Mouse (Mus musculus) adipose tissue, adult 10 weeks (tissue): Measurements from ENCODE around the gene Pde6h. TPM values are rescaled to one million over a fixed set of nuclear protein-coding genes. Genes with fewer than 3 reads are reported as not detected.

Experiments
- polyA plus RNA-seq: library from polyadenylated mRNA; stranded (reverse); fragments of 350-450 nt; fragmentation: Illumina TruSeq; extraction: RNeasy Lipid Tissue Mini Kit (QIAGEN cat#74804); gene quantifications from one replicate; pipeline ENCODE4 v1.2.3, GENCODE M21; 2014; ENCODE audit warnings: low read depth, low replicate concordance

Gene Pde6h
- polyA plus RNA-seq = not detected

DNA sequence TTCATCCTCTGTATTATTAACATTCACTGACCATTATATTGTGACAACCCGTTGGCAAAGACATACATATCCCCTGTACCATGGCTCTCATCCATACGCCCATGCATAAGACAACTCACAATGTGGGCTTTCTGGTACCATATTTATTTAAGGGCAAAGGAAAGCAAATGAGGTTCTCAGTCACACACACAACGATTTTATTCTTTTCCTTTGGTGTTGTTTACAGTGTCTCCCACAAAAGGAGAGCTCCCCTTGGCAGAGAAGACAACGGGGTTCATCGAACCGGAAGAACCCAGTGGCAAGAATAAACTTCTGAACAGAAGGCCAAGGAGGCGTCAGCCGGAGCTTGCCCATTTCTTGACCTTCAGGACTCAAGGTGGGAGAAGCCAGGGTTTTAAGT is at the start of gene Pde6h:
Gene Pde6h (plus strand): TSS at position 301 of the 400 bp plus-strand sequence.

DNA sequence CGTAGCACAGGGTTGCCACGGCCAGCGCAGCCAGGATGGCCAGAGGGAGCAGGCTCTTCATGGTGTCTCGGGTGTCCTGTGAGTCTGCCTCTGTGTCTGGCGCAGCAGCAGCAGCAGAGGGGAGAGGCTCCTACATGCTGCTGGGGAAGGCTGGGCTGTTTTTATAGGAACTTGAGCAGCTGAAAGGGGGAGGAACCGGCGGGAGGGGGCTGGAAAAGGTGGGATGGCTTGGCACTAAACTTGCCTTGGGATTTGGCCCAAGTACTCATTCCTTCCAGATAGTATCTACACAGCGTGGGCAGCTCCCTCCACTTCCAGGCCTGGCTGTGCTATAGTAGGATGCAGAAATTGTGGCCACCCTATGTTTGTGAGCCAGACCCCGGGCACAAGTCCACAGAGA is 48.0 kb upstream of the Pde6h start, which contains the start of gene Mgp:
Gene Mgp (minus strand): TSS at position 154 of the 400 bp plus-strand sequence.

GRCm38 (mm10) chr6:136922080-136922479 is 1.6 kb upstream of the Pde6h start, which contains the start of gene Erp27:
Gene Erp27, minus strand, starts transcription at chr6:136922180.

GRCm38 (mm10) chr6:136941051-136942021 is 17.7 kb downstream of the Pde6h start, which contains the start of gene Arhgdib:
Gene Arhgdib, minus strand, starts transcription at chr6:136941899.

Other genes with a start within 250 kb of the Pde6h start
- 0.10 TPM for gene Gucy2c, start 142.1 kb upstream of the Pde6h start, polyA plus RNA-seq
- gene Hist4h4, start 119.4 kb upstream of the Pde6h start, polyA plus RNA-seq = 0.36 TPM
- 60.8 TPM for gene H2afj, start 115.6 kb upstream of the Pde6h start, polyA plus RNA-seq
- gene BC049715, start 96.2 kb upstream of the Pde6h start, polyA plus RNA-seq = 6.3 TPM
- gene Wbp11, start 95.6 kb upstream of the Pde6h start, polyA plus RNA-seq = 47.5 TPM
- not detected for gene Smco3, start 88.4 kb upstream of the Pde6h start, polyA plus RNA-seq
- gene Art4, start 66.1 kb upstream of the Pde6h start, polyA plus RNA-seq = 15.3 TPM
- 657 TPM for gene Mgp, start 48.0 kb upstream of the Pde6h start, polyA plus RNA-seq
- not detected for gene Erp27, start 1.7 kb upstream of the Pde6h start, polyA plus RNA-seq
- 56.7 TPM for gene Arhgdib, start 18.1 kb downstream of the Pde6h start, polyA plus RNA-seq
- 9.8 TPM for gene Rerg, start 246.7 kb downstream of the Pde6h start, polyA plus RNA-seq